Mouse (Mus musculus) spleen, adult 2 months (tissue): ENCODE measurements around the gene Cntnap2. TPM values are rescaled to one million over a fixed set of nuclear protein-coding genes. Genes with fewer than 3 reads are reported as not detected.

Experiments used
- DNase-seq, 2 experiments: peaks; one replicate each; pipeline versions ENCODE4 v3.0.0 to v3.0.0-alpha.2; 2012 to 2021; ENCODE audit warnings: low spot score in 2 of 2, low read depth in 1 of 2
- H3K27ac ChIP-seq: fragments of 200-500 bp; 2 replicates; pipeline ENCODE4 v1.5.1; 2012; ENCODE audit warnings: low read length, inconsistent platforms; ENCODE audit not compliant: insufficient read depth
- H3K27me3 ChIP-seq: fragments of 200-500 bp; 2 replicates; pipeline ENCODE4 v1.6.1; 2012; ENCODE audit warnings: mild to moderate bottlenecking, moderate library complexity, low read length, inconsistent platforms; ENCODE audit not compliant: control insufficient read depth, insufficient read depth
- H3K36me3 ChIP-seq: fragments of 200-500 bp; 2 replicates; pipeline ENCODE4 v1.6.1; 2012; ENCODE audit warnings: mild to moderate bottlenecking, low read length, inconsistent platforms; ENCODE audit not compliant: control insufficient read depth, insufficient read depth
- H3K4me1 ChIP-seq: fragments of 200-500 bp; 2 replicates; pipeline ENCODE4 v1.6.1; 2011; ENCODE audit warnings: inconsistent platforms; ENCODE audit not compliant: control insufficient read depth, insufficient read depth, insufficient read length
- H3K4me3 ChIP-seq: fragments of 200-500 bp; 2 replicates; pipeline ENCODE4 v1.5.1; 2011; ENCODE audit warnings: mild to moderate bottlenecking, inconsistent platforms; ENCODE audit not compliant: insufficient read depth, insufficient read length; ENCODE audit errors: extremely low read depth
- CTCF ChIP-seq: fragments of 200-500 bp; IDR thresholded peaks from 2 replicates; pipeline ENCODE4 v1.5.1; 2011; ENCODE audit warnings: mild to moderate bottlenecking, inconsistent platforms; ENCODE audit not compliant: insufficient read depth, insufficient read length, insufficient replicate concordance; ENCODE audit errors: extremely low read depth
- POLR2A ChIP-seq: fragments of 200-500 bp; IDR thresholded peaks from 2 replicates; pipeline ENCODE4 v1.6.1; 2011; ENCODE audit warnings: low read depth, low read length, inconsistent platforms
- WGBS: fragments of 180-500 bp; shearing (Covaris S2); methylation state at CpG from one replicate; pipeline ENCODE4 v1.1.7; 2018; 5-methylcytosine and 5-hydroxymethylcytosine counted together
- polyA plus RNA-seq: library from polyadenylated mRNA; depleted of rRNA; stranded (reverse); fragments of >200 nt; gene quantifications from 2 replicates; pipeline ENCODE4 v1.2.3, GENCODE M21; 2012

Cntnap2 gene
- polyA plus RNA-seq, 1 experiment = not detected

DNA sequence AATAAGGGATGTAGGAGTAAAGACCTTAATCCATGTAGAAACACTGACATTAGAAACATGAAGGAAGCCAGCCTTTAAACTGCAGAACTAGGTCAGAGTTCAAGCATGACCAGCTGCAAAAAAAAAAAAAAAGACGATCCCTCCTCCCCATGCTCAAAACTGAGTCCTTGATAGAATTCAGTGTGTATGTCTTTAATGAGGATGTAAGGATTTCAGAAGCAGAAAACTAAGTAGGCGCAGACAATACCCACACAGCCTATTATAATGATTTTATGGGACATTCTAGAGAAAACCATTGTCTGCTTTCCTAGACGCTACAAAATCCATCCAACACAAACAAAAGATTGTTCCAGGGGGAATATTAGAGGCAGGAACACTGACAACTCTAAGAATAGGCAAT lies 2168.4 kb downstream of the Cntnap2 start:
- H3K4me1 ChIP-seq = no peaks in the 10 kb centered on the region
- 71% methylated on average over 3 of the region's 3 CpGs for WGBS
- no peak overlapping the region for H3K27ac ChIP-seq
- no peak for DNase-seq
- no peaks in the 10 kb centered on the region for H3K36me3 ChIP-seq
- H3K4me3 ChIP-seq = no peak overlapping the region
- TF ChIP-seq CTCF (no peak), POLR2A (no peak)
- no peaks in the 10 kb centered on the region for H3K27me3 ChIP-seq

GRCm38 (mm10) chr6:47228676-47229317 lies 2169.6 kb downstream of the Cntnap2 start:
- TF ChIP-seq POLR2A (no peak), CTCF (no peak)
- Histone ChIP-seq H3K36me3 (no peaks in the 10 kb centered on the region), H3K27ac (no peak overlapping the region), H3K27me3 (no peaks in the 10 kb centered on the region), H3K4me3 (no peak overlapping the region), H3K4me1 (no peaks in the 10 kb centered on the region)
- WGBS = 81% methylated on average over 7 of the region's 7 CpGs
- DNase-seq = no peak

DNA sequence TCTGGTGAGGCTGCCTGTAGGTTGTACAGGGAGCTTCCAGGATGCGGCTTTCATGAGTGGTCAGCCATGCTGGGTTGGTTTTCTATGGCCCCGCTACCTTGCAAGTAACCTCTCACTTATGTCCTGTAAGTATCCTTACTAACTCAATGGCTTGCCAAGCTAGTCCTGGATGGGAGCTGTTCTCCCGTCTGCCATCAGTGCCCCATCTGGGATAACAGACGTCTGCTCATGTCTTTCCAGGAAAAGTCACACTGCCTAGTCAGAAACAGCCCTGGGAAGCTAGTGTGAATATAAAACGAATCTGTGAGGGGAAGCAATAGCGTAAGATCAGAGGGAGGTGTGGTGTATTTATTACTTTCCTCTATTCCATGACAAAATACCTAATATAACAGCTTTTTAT lies 2172.4 kb downstream of the Cntnap2 start:
- Histone ChIP-seq H3K36me3 (no peaks in the 10 kb centered on the region), H3K27me3 (no peaks in the 10 kb centered on the region), H3K27ac (no peak overlapping the region), H3K4me1 (no peaks in the 10 kb centered on the region), H3K4me3 (no peak overlapping the region)
- 80% methylated on average over 6 of the region's 6 CpGs for WGBS
- TF ChIP-seq CTCF (no peak), POLR2A (no peak)
- DNase-seq = no peak

DNA sequence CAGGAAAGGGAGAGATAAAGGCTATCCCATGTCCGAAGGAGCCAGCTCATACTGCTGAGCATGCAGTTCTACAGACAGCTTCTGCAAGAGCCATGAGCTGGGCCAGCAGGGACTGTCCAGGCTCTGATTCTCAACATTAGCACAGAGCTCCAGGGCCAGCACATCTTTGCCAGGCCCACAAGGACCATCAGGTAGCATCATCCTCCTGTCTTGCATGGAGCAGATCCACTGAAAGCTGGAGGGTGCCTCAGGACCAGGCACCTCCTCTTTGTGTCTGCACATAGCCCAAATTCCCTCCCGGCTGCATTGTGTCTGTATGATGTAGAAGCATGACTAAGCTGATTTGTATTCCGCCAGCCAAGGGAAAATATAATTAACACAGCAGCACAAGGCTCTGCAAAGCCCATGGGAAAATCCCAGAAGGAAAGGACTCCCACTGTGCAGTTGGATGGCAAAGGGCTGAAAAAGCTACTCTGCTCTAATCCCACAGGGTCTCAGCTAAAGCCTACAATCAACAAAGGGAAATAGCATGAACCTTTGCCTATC lies 2180.3 kb downstream of the Cntnap2 start:
- Histone ChIP-seq H3K27me3 (no peaks in the 10 kb centered on the region), H3K4me3 (no peak overlapping the region), H3K4me1 (no peaks in the 10 kb centered on the region), H3K36me3 (no peaks in the 10 kb centered on the region), H3K27ac (no peak overlapping the region)
- no peak for DNase-seq
- 71% methylated on average over 3 of the region's 3 CpGs for WGBS
- TF ChIP-seq POLR2A (no peak), CTCF (no peak)

DNA sequence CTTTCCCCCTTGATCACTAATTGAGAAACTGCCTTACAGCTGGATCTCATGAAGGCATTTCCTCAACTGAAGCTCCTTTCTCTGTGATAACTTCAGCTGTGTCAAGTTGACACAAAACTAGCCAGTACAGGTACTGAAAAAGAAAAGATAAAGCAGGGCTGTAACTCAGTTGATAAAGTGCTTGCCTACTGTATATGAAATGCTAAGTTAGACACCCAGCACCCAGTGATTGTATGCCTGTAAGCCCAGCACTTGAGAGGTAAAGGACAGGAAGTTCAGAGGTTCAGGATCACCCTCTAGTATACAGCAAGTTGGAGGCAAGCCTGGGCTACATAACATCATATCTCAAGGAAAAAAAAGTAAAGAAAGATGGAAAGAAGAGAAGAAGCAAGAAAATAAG lies 2182.2 kb downstream of the Cntnap2 start:
- H3K27ac ChIP-seq = no peak overlapping the region
- H3K4me3 ChIP-seq = no peak overlapping the region
- TF ChIP-seq CTCF = no peak
- no peak for TF ChIP-seq POLR2A
- DNase-seq = no peak
- no peaks in the 10 kb centered on the region for H3K4me1 ChIP-seq
- H3K27me3 ChIP-seq = no peaks in the 10 kb centered on the region
- H3K36me3 ChIP-seq = no peaks in the 10 kb centered on the region

GRCm38 (mm10) chr6:47243863-47244606 lies 2184.9 kb downstream of the Cntnap2 start:
- Histone ChIP-seq H3K36me3 (no peaks in the 10 kb centered on the region), H3K27me3 (no peaks in the 10 kb centered on the region), H3K27ac (no peak overlapping the region), H3K4me3 (no peak overlapping the region), H3K4me1 (no peaks in the 10 kb centered on the region)
- DNase-seq = no peak
- TF ChIP-seq CTCF (no peak), POLR2A (no peak)
- WGBS = 31% methylated on average over 6 of the region's 6 CpGs

DNA sequence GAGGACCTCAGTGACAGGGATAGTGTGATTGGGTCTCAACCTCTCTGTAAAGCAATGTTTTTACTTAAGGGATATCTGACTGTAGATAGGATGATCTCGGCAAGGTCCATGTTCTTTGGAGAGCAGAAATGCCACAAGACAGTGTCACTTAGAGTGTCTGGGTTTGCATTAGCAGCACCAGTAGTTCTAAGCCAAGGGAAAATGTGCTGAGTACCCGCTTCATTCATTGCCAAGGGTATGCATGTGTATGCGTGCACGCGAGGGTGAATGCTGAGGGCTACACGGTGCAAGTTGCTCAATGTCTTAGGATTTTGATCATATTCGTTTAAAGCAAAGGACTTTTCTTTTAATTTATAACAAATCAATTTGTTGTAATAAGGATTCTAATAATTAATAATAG lies 2185.5 kb downstream of the Cntnap2 start:
- DNase-seq = no peak
- WGBS = 78% methylated on average over 7 of the region's 7 CpGs
- Histone ChIP-seq H3K27me3 (no peaks in the 10 kb centered on the region), H3K4me1 (no peaks in the 10 kb centered on the region), H3K4me3 (no peak overlapping the region), H3K27ac (no peak overlapping the region), H3K36me3 (no peaks in the 10 kb centered on the region)
- TF ChIP-seq POLR2A (no peak), CTCF (no peak)
